Mouse (Mus musculus): ENCODE measurements around the gene Vwa7.
"Not testable (repeated sequence)": the region's sequence is repeated elsewhere in the genome, so short reads cannot be mapped to it uniquely, and the experiment has no call there.

Gene Vwa7

DNA sequence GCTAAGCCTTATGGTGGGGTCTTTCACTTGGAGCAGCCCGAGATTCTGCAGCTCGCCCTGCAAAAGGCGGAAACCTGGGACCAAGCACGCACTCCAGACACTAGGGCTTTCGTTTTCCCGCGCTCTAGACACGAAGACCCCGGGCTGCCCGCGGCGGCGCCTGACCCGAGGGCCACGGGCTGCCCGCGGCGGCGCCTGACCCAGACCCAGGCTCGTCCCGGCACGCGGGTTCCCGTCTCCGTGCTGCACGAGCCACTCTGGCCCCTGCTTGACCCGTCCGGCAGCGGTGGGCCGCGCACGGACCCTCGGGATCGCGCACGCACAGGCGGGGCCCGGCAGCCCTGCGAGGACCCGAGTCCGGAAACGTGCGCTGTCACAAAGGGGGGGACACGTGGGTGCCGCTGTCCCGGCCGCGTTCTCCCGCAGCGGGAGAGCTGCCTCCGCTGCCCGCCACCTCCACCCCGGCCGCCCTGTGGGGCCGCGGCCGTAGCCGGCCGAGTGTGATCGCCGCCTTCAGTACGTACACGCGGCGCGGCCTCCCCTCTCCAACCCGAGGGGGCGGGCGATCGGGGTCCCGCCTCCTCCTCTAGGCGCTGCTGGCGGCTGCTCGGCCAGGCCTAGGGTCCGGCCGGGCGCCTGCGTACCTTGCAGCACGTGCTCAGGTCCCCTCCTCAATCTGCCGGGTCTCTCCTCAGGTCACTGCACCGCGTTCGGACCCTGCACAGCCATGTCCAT is 15.5 kb upstream of the Vwa7 start, which contains the start of gene Vars:
Gene Vars (plus strand): TSS at position 271 of the 735 bp plus-strand sequence.
- peak; percentile 87 for DNase-seq

DNA sequence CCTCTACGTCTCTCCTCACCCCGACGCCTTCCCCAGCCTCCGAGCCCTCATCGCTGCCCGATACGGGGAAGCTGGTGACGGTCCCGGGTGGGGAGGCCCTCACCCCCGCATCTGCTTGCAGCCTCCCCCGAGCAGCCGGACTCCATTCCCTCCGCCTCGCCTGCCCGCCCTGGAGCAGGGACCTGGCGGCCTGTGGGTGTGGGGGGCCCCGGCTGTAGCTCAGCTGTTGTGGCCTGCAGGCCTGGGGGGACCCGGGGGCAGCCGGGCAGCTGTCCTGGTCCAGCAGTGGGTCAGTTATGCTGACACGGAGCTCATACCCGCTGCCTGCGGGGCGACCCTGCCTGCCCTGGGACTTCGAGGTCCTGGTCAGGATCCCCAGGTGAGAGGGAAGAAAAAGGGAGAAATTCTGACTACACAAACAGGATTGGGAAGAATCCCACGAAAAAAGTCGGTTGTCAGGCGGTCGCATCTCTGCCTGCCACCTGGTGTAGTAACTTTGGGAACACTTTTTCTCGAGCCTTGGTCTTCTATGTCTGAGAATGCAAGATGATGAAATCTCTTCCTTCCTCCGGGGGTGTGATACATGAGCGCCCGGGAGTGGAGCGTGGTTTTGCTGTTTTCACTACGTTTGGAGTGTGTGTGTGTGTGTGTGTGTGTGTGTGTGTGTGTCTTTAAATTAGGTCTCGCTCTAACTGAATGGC is 14.8 kb upstream of the Vwa7 start:
- peak; percentile 30 for DNase-seq

DNA sequence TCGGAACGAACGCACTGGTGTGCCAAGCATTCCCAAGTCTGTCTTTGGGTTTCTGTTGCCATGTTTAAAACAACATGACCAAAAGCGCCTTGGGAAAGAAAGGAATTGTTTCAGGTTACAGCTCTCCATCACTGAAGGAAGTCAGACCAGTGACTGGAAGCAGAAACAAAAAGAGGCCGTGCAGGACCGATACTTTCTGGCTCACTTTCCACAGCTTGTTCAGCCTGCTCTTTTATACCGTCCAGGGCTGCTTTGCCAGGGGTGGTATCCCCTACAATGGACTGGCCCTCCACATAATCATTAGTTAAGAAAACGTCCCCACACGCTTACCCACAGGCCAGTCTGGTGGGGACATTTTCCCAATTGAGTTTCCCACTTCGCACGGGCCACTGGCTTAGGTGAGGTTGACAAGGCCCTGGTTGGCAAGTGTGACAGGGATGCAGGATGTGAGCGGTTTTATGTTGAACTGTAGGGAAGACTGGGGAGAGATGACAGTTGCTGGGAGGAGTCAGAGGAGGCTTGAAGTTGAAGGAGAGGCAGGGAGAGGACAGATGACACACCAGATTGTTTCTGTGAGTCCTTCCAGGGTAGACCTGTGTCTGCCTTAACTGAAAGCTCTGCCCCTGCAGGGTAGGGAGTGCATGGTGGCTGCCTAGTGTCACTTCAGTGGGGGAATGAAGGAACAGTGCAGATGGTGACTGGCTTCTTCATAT is 14.1 kb upstream of the Vwa7 start:
- peak; percentile 40 for DNase-seq

DNA sequence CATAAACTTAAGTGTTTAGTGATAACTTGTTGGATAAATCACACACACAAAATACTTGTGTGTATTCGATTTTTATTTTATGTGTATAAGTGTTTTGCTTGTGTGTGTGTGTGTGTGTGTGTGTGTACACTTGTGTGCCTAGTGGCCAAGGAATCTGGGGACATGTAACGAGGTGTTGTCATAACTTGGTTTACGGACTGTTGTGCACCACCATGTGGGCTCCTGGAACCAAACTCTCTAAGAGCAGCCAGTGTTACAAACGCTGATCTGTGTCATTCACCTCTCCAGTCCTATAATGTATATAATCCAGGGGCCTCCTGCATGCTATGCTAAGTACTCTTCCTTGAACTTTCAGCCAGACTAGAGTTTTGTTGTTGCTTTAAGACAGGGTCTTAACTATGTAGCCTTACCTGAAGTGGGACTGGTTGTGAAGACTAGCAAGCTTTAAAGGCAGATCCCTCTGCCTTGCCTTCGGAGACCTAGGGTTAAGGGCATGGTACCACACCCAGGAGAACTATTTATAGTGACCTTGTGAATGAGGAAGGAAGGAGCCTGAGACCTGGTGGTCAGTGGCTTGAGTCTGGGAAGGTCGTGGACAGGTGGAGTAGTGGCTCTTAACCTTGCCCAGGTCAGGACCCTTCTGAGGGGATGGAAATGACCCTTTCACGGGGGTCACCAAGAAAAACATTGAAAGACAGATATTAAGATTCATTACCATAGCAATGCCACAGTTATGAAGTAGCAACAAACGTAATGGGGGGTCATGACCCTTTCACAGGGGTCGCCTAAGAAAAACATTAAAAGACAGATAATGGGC is 13.1 kb upstream of the Vwa7 start:
- peak; percentile 20 for DNase-seq

DNA sequence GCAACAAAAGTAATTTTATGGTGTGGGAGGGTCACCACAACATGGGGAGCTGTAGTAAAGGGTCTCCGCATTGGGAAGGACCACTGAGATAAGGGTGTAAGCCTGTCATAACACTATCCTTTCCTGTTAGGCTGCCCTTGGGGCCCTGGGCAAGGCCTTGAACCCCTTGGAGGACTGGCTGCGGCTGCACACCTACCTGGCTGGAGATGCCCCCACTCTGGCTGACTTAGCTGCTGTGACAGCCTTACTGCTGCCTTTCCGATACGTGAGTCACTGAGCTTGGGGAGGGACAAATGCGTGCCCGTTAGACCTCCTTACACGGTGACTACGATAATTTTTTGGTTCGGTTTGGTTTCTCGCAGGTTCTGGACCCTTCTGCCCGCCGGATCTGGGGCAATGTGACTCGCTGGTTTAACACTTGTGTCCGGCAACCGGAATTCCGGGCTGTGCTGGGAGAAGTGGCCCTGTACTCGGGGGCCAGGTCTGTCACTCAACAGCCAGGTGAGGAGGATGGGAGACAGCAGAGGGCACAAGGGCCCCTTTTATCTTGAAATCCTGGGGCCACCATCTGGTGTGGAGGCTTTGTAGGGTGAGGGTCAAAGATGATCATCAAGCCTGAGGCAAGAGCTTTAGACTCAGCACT is 12.2 kb upstream of the Vwa7 start:
- peak; percentile 37 for DNase-seq

DNA sequence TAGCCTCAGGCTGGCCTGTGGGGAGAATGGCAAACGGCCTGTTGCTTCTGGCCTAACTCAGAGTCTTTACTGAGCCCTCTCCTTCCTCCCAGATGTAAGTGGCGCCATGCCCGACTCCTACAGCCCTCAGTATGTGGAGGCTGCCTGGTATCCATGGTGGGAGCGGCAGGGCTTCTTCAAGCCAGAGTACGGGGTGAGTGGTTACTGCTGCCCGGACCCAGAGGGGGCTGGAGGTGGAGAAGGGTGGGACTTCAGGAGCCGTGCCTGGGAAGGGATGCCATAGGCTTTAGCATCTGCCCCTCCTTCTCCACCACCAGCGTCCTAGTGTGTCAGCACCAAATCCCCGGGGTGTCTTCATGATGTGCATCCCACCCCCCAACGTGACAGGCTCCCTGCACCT is 11.2 kb upstream of the Vwa7 start:
- peak; percentile 44 for DNase-seq

DNA sequence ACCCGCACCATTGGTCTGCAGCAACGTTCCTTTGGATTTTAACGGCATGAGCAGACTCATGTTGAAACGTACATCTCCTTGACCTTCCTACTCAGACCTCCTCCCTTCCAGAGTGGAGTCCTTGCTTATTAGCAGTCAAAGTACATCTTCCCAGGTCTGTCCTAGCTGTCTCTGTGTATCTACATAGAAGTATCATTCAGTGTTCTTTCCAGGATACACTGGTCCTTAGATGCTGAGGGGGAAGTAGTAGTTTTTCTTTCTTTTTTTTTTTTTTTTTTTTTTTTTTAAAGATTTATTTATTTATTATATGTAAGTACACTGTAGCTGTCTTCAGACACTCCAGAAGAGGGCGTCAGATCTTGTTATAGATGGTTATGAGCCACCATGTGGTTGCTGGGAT is 10.5 kb upstream of the Vwa7 start:
- DNase-seq, result not testable (repeated sequence)

DNA sequence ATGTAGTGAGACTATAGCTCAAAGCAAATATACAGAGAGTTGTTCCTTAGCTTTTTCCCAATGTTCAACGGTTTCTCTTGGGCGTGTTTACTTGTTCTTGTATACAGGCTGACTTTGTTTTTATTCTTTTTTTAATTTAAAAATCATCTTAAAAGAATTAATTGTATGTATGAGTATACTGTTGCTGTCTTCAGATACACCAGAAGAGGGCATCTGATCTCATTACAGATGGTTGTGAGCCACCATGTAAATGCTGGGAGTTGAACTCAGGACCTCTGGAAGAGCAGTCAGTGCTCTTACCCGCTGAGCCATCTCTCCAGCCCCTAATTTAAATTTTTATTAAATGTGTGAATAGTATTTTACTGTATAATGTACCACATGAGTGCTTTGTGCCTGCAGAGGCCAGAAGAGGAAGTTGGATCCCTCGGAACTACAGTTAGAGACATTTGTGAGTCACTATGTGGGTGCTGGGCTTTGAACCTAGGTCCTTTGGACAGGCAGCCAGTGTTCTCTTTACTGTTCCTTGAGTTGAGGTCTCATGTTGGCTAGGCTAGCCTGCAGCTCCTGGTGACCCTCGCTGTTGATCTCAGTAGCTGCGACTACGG is 8.9 kb upstream of the Vwa7 start:
- peak; percentile 18 for DNase-seq

DNA sequence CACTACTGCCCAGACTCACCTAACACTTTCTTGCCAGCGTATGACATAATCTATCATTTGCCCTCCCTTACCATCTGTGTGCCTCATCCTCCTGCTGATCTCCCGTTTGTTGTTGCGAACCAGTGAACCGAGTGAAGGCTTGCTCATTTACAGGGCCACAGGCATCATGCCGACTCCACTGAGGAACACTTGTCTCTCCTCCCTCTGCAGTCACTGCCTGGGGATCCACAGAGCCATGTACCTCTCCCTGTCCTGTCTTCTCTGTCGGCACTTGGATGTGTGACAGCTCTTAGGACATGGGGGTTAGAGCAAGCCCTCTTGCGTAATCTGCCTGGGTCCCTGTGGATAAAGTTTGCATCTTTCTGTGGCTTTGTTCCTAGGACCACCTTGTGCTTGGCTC is 6.8 kb upstream of the Vwa7 start:
- peak; percentile 92 for DNase-seq

DNA sequence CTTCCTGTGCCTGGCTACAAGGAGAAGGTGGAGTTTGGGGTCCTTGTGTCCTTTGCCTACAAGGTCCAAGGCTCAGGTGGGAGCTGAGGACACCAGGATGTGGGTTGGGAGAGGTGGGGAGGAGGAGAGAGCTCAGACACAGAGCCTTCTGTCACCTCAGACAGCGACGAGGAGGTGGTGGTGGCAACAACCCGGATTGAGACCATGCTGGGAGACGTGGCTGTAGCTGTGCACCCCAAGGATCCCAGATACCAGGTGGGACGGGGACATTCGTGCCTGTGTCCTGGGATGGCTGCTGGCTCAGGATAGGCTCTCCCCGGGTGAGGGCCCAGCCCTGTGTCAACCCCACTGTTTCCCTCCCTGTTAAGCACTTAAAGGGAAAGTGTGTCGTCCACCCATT is 4.9 kb upstream of the Vwa7 start:
- peak; percentile 45 for DNase-seq

DNA sequence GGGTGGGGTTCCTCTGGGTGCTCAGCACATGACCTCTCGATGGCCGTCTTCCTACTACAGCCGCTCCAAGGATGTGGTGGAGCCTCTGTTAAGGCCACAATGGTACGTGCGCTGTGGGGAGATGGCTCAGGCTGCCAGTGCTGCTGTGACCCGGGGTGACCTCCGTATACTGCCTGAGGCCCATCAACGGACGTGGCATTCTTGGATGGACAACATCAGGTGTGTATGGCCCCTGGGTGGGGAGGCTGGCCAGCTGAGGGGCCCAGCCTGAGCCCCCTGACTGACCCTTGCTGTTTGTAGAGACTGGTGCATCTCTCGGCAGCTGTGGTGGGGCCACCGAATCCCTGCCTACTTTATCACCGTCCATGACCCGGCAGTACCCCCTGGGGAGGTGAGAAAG is 3.9 kb upstream of the Vwa7 start:
- no peak for DNase-seq

DNA sequence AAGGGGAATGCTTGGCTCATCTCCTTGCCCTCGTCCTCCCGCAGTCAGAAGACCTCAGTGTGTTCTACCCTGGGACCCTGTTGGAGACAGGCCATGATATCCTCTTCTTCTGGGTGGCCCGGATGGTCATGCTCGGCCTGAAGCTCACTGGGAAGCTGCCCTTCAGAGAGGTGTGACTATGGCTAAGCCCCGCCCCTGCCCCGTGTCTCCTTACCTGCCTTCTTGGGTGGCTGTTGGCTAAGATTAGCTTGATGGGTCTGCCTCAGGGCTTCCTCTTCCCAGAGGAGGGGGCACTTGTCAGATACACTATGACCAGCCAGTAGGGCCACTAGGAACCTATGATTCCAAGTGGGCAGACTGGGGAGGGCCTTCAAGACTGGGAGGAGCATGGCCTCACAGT is 3.2 kb upstream of the Vwa7 start:
- no peak for DNase-seq

DNA sequence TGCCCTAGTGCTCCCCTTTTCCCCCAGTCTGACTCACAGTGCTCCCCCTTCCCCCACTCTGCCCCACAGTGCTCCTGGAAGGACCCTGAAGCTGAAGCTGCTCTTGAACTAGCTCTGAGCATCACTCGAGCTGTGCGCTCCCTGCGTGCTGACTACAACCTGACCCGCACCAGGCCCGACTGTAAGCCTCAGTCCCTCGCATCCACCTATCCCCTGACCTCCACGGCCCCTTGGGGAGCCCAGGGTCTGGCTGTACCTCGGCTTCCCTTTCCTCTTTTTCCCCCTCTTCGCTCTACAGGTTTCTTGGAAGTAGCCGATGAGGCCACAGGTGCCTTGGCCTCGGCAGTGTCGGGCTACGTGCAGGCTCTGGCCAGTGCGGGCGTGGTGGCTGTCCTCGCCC is 1.1 kb upstream of the Vwa7 start:
- peak; percentile 50 for DNase-seq

DNA sequence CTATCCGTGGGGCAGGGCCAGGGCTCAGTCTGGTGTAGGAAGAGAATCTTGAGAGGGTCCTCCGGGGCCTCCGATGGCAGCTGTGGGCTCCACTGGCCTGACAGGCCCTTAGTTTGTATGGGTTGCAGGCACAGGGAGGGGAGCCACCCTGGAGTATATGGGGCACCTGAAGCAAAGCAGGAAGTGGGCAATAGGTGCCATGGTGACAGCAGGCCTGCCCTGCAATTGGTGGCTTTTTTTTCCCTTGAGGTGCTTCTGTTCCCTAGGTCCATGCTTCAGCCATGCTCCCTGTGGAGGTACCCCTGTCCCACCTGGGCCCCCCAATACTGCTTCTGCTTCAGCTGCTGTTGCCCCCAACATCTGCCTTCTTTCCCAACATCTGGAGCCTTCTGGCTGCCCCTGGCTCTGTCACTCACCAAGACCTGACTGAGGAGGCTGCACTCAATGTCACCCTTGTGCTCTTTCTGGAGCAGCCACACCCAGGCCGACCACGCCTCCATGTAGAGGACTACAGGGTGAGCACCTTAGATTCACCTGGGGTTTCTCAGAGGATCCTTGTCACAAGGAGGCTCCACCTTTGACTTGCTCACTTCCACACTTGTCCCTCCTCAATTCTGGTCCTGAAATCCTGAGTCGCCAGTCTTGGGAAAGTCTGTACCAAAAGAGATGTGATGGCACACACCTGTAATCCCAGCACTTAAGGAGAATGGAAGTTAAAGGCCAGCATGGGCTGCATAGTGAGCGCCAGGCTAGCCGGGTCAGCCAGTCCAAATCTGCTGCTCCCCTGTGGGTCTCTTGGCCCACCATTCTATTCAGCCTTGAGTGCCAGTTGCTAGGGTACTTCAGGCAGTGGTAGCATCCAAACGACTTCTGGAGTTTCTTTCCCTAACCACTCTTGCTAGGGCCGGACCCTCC is 669 bp downstream of the Vwa7 start:
- DNase-seq, result peak; percentile 65

DNA sequence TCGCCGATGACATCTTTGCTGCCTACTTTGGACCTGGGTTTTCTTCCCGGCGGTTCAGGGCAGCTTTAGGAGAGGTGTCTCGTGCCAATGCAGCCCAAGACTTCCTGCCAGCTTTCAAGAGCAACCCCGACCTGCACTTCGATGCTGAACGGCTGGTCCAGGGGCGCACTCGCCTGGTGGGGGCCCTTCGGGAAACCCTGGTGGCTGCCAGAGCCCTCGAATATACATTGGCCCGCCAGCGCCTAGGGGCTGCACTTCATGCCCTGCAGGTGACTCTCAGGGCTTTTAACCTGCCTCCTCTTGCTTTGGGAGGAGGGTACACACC is 1.3 kb downstream of the Vwa7 start:
- peak; percentile 54 for DNase-seq

DNA sequence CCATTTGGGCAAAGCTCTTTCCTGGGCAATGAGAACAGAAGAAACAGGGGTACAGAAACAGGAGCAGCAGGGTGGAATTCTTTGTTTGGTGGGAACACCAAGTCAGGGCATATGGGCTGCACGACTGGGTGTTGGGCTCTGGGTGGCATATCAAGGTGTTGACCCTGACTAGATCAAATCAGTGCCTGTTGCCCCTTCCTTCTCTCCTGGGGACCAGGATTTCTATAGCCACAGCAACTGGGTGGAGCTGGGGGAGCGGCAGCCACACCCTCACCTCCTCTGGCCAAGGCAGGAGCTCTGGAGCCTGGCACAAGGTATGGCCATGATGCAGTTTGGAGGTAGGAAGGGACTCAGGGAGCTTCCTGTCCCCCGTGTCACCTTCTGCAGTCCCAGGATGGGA is 1.8 kb downstream of the Vwa7 start:
- peak; percentile 44 for DNase-seq

DNA sequence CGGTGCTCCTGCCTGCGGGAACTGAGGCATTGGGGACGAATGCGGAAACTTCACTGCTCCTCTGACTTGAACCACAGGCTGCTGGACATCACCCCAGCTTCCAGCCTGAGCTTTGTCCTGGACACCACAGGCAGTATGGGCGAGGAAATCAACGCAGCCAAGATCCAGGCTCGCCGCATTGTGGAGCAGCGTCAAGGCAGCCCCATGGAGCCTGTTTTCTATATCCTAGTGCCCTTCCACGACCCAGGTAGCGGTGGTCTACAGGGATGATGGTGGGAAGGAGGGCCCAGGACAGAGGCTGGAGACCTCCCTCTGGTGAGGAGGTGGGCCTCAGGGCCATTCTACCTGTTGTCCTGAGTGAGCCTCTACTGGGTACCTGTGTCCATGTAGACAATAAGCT is 3.5 kb downstream of the Vwa7 start:
- DNase-seq, result no peak

DNA sequence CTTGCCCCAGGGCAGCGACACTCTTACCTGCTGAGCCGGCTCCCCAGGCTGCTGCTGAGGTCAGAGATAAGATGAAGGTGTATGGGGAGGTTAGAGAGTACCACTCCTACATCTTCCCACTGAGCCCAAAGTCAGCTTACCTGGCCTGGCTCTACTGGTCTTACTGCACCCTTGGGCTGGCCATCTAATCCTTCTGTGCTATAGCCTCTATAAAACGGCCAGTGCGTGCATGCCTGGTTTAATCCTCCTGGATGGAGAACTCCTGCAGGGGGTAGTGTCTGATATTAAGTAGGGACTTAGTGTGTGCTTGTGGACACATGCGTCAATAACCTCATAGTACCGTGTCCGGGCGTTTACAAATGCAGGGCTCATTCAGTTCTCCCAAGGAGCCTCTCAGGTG is 4.2 kb downstream of the Vwa7 start:
- DNase-seq, result peak; percentile 34

DNA sequence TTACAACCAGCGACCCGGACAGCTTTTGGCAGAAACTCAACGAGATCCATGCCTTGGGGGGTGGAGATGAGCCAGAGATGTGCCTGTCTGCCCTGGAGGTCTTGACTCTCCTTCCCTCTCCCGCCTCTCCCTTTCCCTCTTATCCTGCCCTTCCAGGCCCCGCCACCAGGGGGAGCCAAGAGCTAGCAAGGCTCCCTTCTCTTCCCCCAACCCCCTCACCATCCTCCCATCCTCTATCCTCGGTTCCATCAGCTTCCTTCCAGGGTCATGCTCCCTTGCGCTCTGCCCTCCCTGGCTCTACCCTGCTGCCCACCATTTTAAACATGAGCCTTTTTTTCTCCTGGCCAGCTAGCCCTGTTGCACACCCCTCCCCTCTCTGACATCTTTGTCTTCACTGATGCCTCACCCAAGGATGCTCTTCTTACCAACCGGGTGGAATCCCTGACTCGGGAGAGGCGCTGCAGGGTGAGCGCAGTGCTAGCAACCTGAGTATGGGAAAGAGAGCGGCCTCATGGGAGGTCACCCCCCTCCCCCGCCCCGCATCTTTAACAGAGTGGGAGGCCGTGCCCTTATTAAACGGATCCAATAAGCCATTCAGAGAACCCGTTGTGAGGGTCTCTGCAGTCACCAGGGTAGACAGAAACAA is 4.9 kb downstream of the Vwa7 start:
- DNase-seq, result peak; percentile 88

DNA sequence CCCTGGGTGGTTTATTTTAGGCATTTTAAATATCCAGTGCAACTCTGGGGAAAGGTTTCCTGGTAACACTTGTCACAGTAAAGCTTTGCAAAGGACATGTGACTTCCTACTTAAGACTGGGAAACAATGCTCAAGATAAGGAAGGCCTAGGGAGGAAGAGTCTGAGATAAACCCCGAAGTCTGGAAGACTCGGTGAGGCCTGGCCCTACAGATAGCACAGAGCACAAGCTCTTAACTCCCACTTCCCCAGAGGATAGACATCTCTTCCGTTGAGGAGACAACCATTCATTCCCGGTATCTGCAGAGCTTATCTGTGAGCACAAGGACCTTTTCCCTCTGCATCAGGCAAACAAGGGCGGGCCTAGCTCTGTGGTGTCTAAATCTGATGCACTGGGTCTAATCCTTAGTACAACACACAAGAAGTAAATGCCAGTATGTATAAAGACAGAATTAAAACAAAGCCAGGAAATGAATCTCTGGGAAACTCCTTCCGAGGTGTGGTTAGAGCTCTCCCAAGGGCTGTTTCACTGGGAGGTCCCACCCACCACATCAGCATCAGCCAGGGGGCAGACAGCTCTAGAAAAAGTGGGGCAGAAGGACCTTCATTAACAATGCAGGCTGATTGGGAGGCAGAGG is 5.6 kb downstream of the Vwa7 start:
- DNase-seq, result peak; percentile 11

Data from cerebellum, adult 9-11 months (tissue).